Mouse (Mus musculus) heart, postnatal 0 days (tissue): ENCODE measurements around the gene Dguok.
A peak's percentile ranks its signal among the peaks of the same experiment; 100 is the strongest.

Experiments used
- CTCF ChIP-seq: IDR thresholded peaks from 2 replicates; pipeline ENCODE4 v1.5.1; 2016; ENCODE audit warnings: antibody characterized with exemption, control low read depth, low read depth
- EP300 ChIP-seq: IDR thresholded peaks from 2 replicates; pipeline ENCODE4 v1.6.1; 2016; ENCODE audit warnings: antibody characterized with exemption, low read depth

- peak; percentile 14; the same call in 1 of the 2 replicates for TF ChIP-seq CTCF
- no peak for TF ChIP-seq EP300
These were observed 50.4 kb downstream of the Dguok start for GRCm38 (mm10) chr6:83456131-83456983.
